Comparison of ENCODE assay signal across 9 mouse cellular contexts in genomic region chr5:23826321-23827004, GRCm38 (mm10). TPM values are rescaled to one million over a fixed set of nuclear protein-coding genes. Genes with fewer than 3 reads are reported as not detected.
DNase-seq lines count a peak whose midpoint lies in the region; ATAC-seq and TF ChIP-seq lines count a peak whose summit lies in the region.
"Had no signal": no experiment of that assay in that cellular context is flagged by ENCODE, and none has a peak within 500 bp of the region (broad histone marks: within the 10 kb centered on the region; RNA-seq: fewer than 3 reads in every experiment).

No protein-coding gene starts in this region.

- no peaks in the 10 kb centered on the region for H3K4me1 ChIP-seq in heart, embryonic 11.5 days (ENCODE audit: control insufficient read depth, insufficient read depth, low read length)
- no peaks in the 10 kb centered on the region for H3K4me1 ChIP-seq in bone marrow macrophage, adult 2 months (ENCODE audit: control insufficient read depth, insufficient read depth, low read length)
- H3K4me1 ChIP-seq in forebrain, embryonic 12.5 days: no peaks in the 10 kb centered on the region; the same call in 1 of the 2 replicates
- H3K4me1 ChIP-seq: lung, embryonic 15.5 days had no signal

- H3K27me3 ChIP-seq in heart, embryonic 11.5 days (ENCODE audit: control insufficient read depth, insufficient read depth, low read length): peaks cover 8% of the 10 kb centered on the region
- H3K27me3 ChIP-seq in forebrain, embryonic 12.5 days: peaks cover 15% of the 10 kb centered on the region

- no peak overlapping the region for H3K27ac ChIP-seq in heart, embryonic 11.5 days (ENCODE audit: low read depth, low read length)
- H3K27ac ChIP-seq in bone marrow macrophage, adult 2 months (ENCODE audit: insufficient read depth, low read depth, low read length): no peak overlapping the region
- H3K27ac ChIP-seq in forebrain, embryonic 12.5 days: no peak overlapping the region
- H3K27ac ChIP-seq: lung, embryonic 15.5 days had no signal

- 28% methylated on average over 11 of the region's 11 CpGs for WGBS in heart, embryonic 11.5 days (ENCODE audit: insufficient replicate concordance)
- WGBS in forebrain, embryonic 12.5 days: 37% methylated on average over 11 of the region's 11 CpGs

- no peak overlapping the region for H3K4me2 ChIP-seq in heart, embryonic 11.5 days
- no peak overlapping the region for H3K4me2 ChIP-seq in forebrain, embryonic 12.5 days
- H3K4me2 ChIP-seq: lung, embryonic 15.5 days had no signal

- no peak overlapping the region for H3K9ac ChIP-seq in heart, embryonic 11.5 days (ENCODE audit: low read depth, low read length)
- H3K9ac ChIP-seq in forebrain, embryonic 12.5 days: no peak overlapping the region
- H3K9ac ChIP-seq: lung, embryonic 15.5 days had no signal

- peak; percentile 50; the same call in 1 of the 2 replicates for TF ChIP-seq CTCF in bone marrow macrophage, adult 2 months (IDR thresholded peaks at IDR 0.05; ENCODE audit: low read depth, low read length)

- TF ChIP-seq POLR2A in bone marrow macrophage, adult 2 months (IDR thresholded peaks at IDR 0.05; ENCODE audit: borderline replicate concordance, low read depth, low read length): no peak

- H3K4me3 ChIP-seq in heart, embryonic 11.5 days (ENCODE audit: low read depth, low read length): no peak overlapping the region
- no peak overlapping the region for H3K4me3 ChIP-seq in bone marrow macrophage, adult 2 months (ENCODE audit: insufficient read depth, low read length)
- H3K4me3 ChIP-seq in forebrain, embryonic 12.5 days (replicated peaks): no peak overlapping the region
- H3K4me3 ChIP-seq: lung, embryonic 15.5 days had no signal

- no peaks in the 10 kb centered on the region for H3K36me3 ChIP-seq in heart, embryonic 11.5 days (ENCODE audit: control insufficient read depth, insufficient read depth, low read length)
- no peaks in the 10 kb centered on the region for H3K36me3 ChIP-seq in forebrain, embryonic 12.5 days (replicated peaks)
- H3K36me3 ChIP-seq: lung, embryonic 15.5 days had no signal

- no peaks in the 10 kb centered on the region for H3K9me3 ChIP-seq in heart, embryonic 11.5 days (replicated peaks; ENCODE audit: control insufficient read depth, low read length)
- H3K9me3 ChIP-seq in forebrain, embryonic 12.5 days: 0 out of 2 replicates have a peak, but pooled peaks cover 3% of the 10 kb centered on the region
- H3K9me3 ChIP-seq: lung, embryonic 15.5 days had no signal

- ATAC-seq in heart, embryonic 11.5 days (replicated peaks; ENCODE audit: insufficient number of reproducible peaks, low FRiP score, low TSS enrichment): no peak
- 0 out of 2 replicates have a peak, but pooled peaks have one; percentile 23 for ATAC-seq in forebrain, embryonic 12.5 days (ENCODE audit: low FRiP score)

- peak; percentile 41 for DNase-seq in heart, adult 8-10 months (ENCODE audit: low spot score)
- peak; percentile 84 for DNase-seq in CD4-positive, CD25-positive, alpha-beta regulatory T cell, adult 2 months (ENCODE audit: low read depth, low spot score)
- DNase-seq in kidney, postnatal 10 days: peak; percentile 70
- peak; percentile 61 for DNase-seq in lung, postnatal 25 days (ENCODE audit: low spot score)
- peak; percentile 52 to 85 for DNase-seq in spleen, postnatal 10 days (ENCODE audit: low spot score in 2 of 2)

RNA-seq across cellular contexts. Expression of gene Tomm7, which starts 17.5 kb away (rescaled TPM):
- 100 to 1,000 TPM in 2 of 4 experiments, 10 to 100 TPM in 2; 97.9 to 120 (median 104) TPM for total RNA-seq in heart, adult 8-10 months (2022)
- polyA plus RNA-seq in heart, embryonic 11.5 days (2014; fragmentation: Nextera tagmentation; extraction: Ambion mirVana): 96.8 and 98.6 TPM in 2 replicates
- polyA plus RNA-seq in bone marrow macrophage, adult 2 months (2012; ENCODE audit: insufficient read depth, insufficient read length, missing spikeins): 67.6 and 84.3 TPM in 2 replicates
- 121 and 134 TPM in 2 replicates for polyA plus RNA-seq in forebrain, embryonic 12.5 days (2016; fragmentation: Nextera tagmentation; extraction: Ambion mirVana)

RNA-seq across cellular contexts. Expression of gene Rint1, which starts 39.0 kb away (rescaled TPM):
- total RNA-seq in heart, adult 8-10 months (2022): 10 to 100 TPM; 12.4 to 14.8 (median 13.6) TPM
- polyA plus RNA-seq in heart, embryonic 11.5 days (2014; fragmentation: Nextera tagmentation; extraction: Ambion mirVana): 22.0 and 31.7 TPM in 2 replicates
- polyA plus RNA-seq in bone marrow macrophage, adult 2 months (2012; ENCODE audit: insufficient read depth, insufficient read length, missing spikeins): 10.6 and 15.1 TPM in 2 replicates
- polyA plus RNA-seq in forebrain, embryonic 12.5 days (2016; fragmentation: Nextera tagmentation; extraction: Ambion mirVana): 30.7 and 37.7 TPM in 2 replicates

RNA-seq across cellular contexts. Expression of gene Pus7, which starts 43.0 kb away (rescaled TPM):
- 1 to 10 TPM; 8.6 to 9.7 (median 9.1) TPM for total RNA-seq in heart, adult 8-10 months (2022)
- polyA plus RNA-seq in heart, embryonic 11.5 days (2014; fragmentation: Nextera tagmentation; extraction: Ambion mirVana): 26.8 and 28.1 TPM in 2 replicates
- 5.4 and 6.1 TPM in 2 replicates for polyA plus RNA-seq in bone marrow macrophage, adult 2 months (2012; ENCODE audit: insufficient read depth, insufficient read length, missing spikeins)
- polyA plus RNA-seq in forebrain, embryonic 12.5 days (2016; fragmentation: Nextera tagmentation; extraction: Ambion mirVana): 26.7 and 28.9 TPM in 2 replicates
